Mouse (Mus musculus): ENCODE measurements around the gene F830045P16Rik. TPM values are rescaled to one million over a fixed set of nuclear protein-coding genes. Genes with fewer than 3 reads are reported as not detected.
"Not testable (repeated sequence)": the region's sequence is repeated elsewhere in the genome, so short reads cannot be mapped to it uniquely, and the experiment has no call there.

Gene F830045P16Rik
- polyA plus RNA-seq, 1 experiment from 2014 or later = 0.10 TPM

GRCm38 (mm10) chr2:129470839-129471238, 65.6 kb downstream of the F830045P16Rik start:
- 81% methylated on average over 2 of the region's 2 CpGs for WGBS
- no peaks in the 10 kb centered on the region for H3K9me3 ChIP-seq (ENCODE audit: control insufficient read depth, low read length)
- H3K27me3 ChIP-seq (ENCODE audit: control insufficient read depth, insufficient read depth, low read length) = no peaks in the 10 kb centered on the region
- no peak overlapping the region for H3K4me3 ChIP-seq (ENCODE audit: low read depth, low read length)
- ATAC-seq (ENCODE audit: low FRiP score) (no peak), DNase-seq (ENCODE audit: low spot score, missing footprints) (no peak)
- no peaks in the 10 kb centered on the region for H3K4me1 ChIP-seq (ENCODE audit: control insufficient read depth, insufficient read depth, low read length)
- no peak overlapping the region for H3K4me2 ChIP-seq
- no peaks in the 10 kb centered on the region for H3K36me3 ChIP-seq (ENCODE audit: control insufficient read depth, insufficient read depth, low read length)
- H3K27ac ChIP-seq (ENCODE audit: low read depth, low read length) = no peak overlapping the region
- no peak overlapping the region for H3K9ac ChIP-seq (ENCODE audit: low read length)

GRCm38 (mm10) chr2:129438772-129439171, 97.6 kb downstream of the F830045P16Rik start:
- H3K27ac ChIP-seq (ENCODE audit: low read depth, low read length); H3K9me3 ChIP-seq (ENCODE audit: control insufficient read depth, low read length); H3K36me3 ChIP-seq (ENCODE audit: control insufficient read depth, insufficient read depth, low read length); H3K4me2 ChIP-seq; ATAC-seq (ENCODE audit: low FRiP score); DNase-seq (ENCODE audit: low spot score, missing footprints); H3K9ac ChIP-seq (ENCODE audit: low read length); H3K4me3 ChIP-seq (ENCODE audit: low read depth, low read length); H3K27me3 ChIP-seq (ENCODE audit: control insufficient read depth, insufficient read depth, low read length); H3K4me1 ChIP-seq (ENCODE audit: control insufficient read depth, insufficient read depth, low read length): not testable (repeated sequence)
- 90% methylated on average over 1 of the region's 1 CpGs for whole genome bisulfite sequencing

DNA sequence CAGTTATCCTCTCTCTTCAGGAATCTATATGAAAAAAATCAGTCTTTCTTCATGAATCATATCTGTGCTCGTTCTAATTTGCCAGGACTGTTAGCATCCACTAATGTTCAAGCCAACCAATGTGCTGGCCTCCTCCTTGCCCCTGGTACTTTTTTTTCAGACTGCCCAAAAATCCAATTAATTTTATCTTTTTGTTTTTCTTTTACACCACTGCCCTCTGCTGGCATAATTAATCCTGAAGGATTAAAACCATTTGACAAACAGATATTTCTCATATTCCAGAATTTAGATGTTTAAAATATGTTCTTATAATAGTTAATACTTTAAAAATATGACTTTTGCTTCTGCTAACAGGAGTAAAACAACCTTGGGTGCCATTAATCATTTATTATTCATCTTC, 101.2 kb downstream of the F830045P16Rik start:
- Histone ChIP-seq H3K36me3 (ENCODE audit: control insufficient read depth, insufficient read depth, low read length) (no peaks in the 10 kb centered on the region), H3K4me3 (ENCODE audit: low read depth, low read length) (no peak overlapping the region), H3K27me3 (ENCODE audit: control insufficient read depth, insufficient read depth, low read length) (no peaks in the 10 kb centered on the region), H3K4me1 (ENCODE audit: control insufficient read depth, insufficient read depth, low read length) (no peaks in the 10 kb centered on the region), H3K4me2 (no peak overlapping the region), H3K9ac (ENCODE audit: low read length) (no peak overlapping the region), H3K9me3 (ENCODE audit: control insufficient read depth, low read length) (no peaks in the 10 kb centered on the region), H3K27ac (ENCODE audit: low read depth, low read length) (no peak overlapping the region)
- ATAC-seq (ENCODE audit: low FRiP score) (no peak), DNase-seq (ENCODE audit: low spot score, missing footprints) (no peak)
- 83% methylated on average over 1 of the region's 1 CpGs for WGBS

- DNase-seq (ENCODE audit: low spot score, missing footprints) = no peak
- no peak overlapping the region for H3K4me2 ChIP-seq
- no peak overlapping the region for H3K27ac ChIP-seq (ENCODE audit: low read depth, low read length)
- H3K9me3 ChIP-seq (ENCODE audit: control insufficient read depth, low read length) = no peaks in the 10 kb centered on the region
- H3K4me1 ChIP-seq (ENCODE audit: control insufficient read depth, insufficient read depth, low read length) = no peaks in the 10 kb centered on the region
- no peak overlapping the region for H3K9ac ChIP-seq (ENCODE audit: low read length)
- H3K27me3 ChIP-seq (ENCODE audit: control insufficient read depth, insufficient read depth, low read length) = no peaks in the 10 kb centered on the region
- H3K4me3 ChIP-seq (ENCODE audit: low read depth, low read length) = no peak overlapping the region
- ATAC-seq (ENCODE audit: low FRiP score) = no peak
- WGBS = 65% methylated on average over 3 of the region's 3 CpGs
- H3K36me3 ChIP-seq (ENCODE audit: control insufficient read depth, insufficient read depth, low read length) = no peaks in the 10 kb centered on the region
Observed at GRCm38 (mm10) chr2:129423741-129424140, 112.7 kb downstream of the F830045P16Rik start.

DNA sequence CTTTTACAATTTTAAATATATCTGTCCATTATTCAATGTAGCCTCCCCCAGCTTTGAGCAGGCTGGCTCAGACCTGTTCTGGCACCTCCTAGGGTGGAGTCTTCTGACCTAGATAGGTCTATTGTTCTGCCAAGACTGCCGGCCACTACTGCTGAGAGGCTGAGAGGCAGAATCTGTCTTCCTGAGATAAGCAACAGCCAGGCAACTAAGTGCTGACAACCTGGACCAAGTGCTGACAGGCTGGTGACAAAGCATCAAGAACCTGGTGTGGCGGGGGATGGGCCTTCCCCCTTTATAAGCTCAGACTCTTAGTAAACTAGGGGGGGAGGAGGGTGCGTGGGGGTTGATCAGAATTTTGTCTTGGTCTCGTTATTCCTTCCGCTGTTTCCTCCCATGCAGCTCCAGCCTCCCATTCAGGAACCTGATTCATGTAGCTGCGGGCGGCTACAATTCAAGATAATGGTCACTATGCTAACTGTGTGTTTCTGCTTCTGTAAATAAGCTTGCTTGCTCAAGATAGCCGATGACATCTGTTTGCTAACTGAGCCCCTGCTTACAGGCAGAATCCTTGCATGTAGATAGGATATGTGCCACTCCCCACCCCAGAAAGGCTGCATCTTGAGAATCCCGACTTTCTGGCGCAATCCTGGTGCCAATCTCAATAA, 115.4 kb downstream of the F830045P16Rik start:
- no peaks in the 10 kb centered on the region for H3K27me3 ChIP-seq (ENCODE audit: control insufficient read depth, insufficient read depth, low read length)
- H3K4me1 ChIP-seq (ENCODE audit: control insufficient read depth, insufficient read depth, low read length) = no peaks in the 10 kb centered on the region
- no peak overlapping the region for H3K9ac ChIP-seq (ENCODE audit: low read length)
- WGBS = 93% methylated on average over 10 of the region's 10 CpGs
- H3K27ac ChIP-seq (ENCODE audit: low read depth, low read length) = no peak overlapping the region
- H3K36me3 ChIP-seq (ENCODE audit: control insufficient read depth, insufficient read depth, low read length) = no peaks in the 10 kb centered on the region
- ATAC-seq (ENCODE audit: low FRiP score) (no peak), DNase-seq (ENCODE audit: low spot score, missing footprints) (no peak)
- H3K4me2 ChIP-seq = no peak overlapping the region
- H3K9me3 ChIP-seq (ENCODE audit: control insufficient read depth, low read length) = no peaks in the 10 kb centered on the region
- H3K4me3 ChIP-seq (ENCODE audit: low read depth, low read length) = no peak overlapping the region

- no peak overlapping the region for H3K4me2 ChIP-seq
- H3K9me3 ChIP-seq (ENCODE audit: control insufficient read depth, low read length) = no peaks in the 10 kb centered on the region
- WGBS = 89% methylated on average over 3 of the region's 3 CpGs
- no peak overlapping the region for H3K9ac ChIP-seq (ENCODE audit: low read length)
- H3K4me1 ChIP-seq (ENCODE audit: control insufficient read depth, insufficient read depth, low read length) = no peaks in the 10 kb centered on the region
- DNase-seq (ENCODE audit: low spot score, missing footprints) (no peak), ATAC-seq (ENCODE audit: low FRiP score) (no peak)
- H3K27me3 ChIP-seq (ENCODE audit: control insufficient read depth, insufficient read depth, low read length) = no peaks in the 10 kb centered on the region
- H3K4me3 ChIP-seq (ENCODE audit: low read depth, low read length) = no peak overlapping the region
- H3K27ac ChIP-seq (ENCODE audit: low read depth, low read length) = no peak overlapping the region
- H3K36me3 ChIP-seq (ENCODE audit: control insufficient read depth, insufficient read depth, low read length) = no peaks in the 10 kb centered on the region
Observed at GRCm38 (mm10) chr2:129419361-129419880, 117.0 kb downstream of the F830045P16Rik start.

DNA sequence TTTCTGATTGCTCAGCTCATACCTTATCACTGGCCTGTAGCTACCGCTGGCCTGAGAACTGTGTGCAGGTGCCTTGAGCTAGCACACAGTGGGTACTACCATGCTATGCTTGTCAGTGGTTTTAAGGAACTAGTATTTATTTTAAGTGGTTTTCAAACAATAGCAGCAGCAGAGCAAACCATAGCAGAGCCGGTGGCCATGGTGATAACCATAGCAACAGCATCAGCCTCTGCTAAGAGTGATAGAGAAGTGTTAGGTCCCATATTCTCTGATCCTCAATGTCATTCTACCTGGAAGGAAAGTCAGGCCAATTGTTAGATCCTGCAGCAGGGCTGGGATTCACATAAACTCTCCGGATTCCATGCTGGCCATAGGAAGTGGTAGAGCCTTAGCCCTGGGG, 121.8 kb downstream of the F830045P16Rik start:
- H3K9me3 ChIP-seq (ENCODE audit: control insufficient read depth, low read length) = no peaks in the 10 kb centered on the region
- H3K4me2 ChIP-seq = no peak overlapping the region
- H3K4me3 ChIP-seq (ENCODE audit: low read depth, low read length) = no peak overlapping the region
- no peak overlapping the region for H3K27ac ChIP-seq (ENCODE audit: low read depth, low read length)
- ATAC-seq (ENCODE audit: low FRiP score) (no peak), DNase-seq (ENCODE audit: low spot score, missing footprints) (no peak)
- H3K36me3 ChIP-seq (ENCODE audit: control insufficient read depth, insufficient read depth, low read length) = no peaks in the 10 kb centered on the region
- H3K27me3 ChIP-seq (ENCODE audit: control insufficient read depth, insufficient read depth, low read length) = no peaks in the 10 kb centered on the region
- WGBS = 84% methylated on average over 3 of the region's 3 CpGs
- H3K4me1 ChIP-seq (ENCODE audit: control insufficient read depth, insufficient read depth, low read length) = no peaks in the 10 kb centered on the region
- no peak overlapping the region for H3K9ac ChIP-seq (ENCODE audit: low read length)

- no peak for ATAC-seq (ENCODE audit: low FRiP score)
- Histone ChIP-seq H3K4me1 (ENCODE audit: control insufficient read depth, insufficient read depth, low read length) (no peaks in the 10 kb centered on the region), H3K36me3 (ENCODE audit: control insufficient read depth, insufficient read depth, low read length) (no peaks in the 10 kb centered on the region), H3K27ac (ENCODE audit: low read depth, low read length) (no peak overlapping the region), H3K4me3 (ENCODE audit: low read depth, low read length) (no peak overlapping the region), H3K27me3 (ENCODE audit: control insufficient read depth, insufficient read depth, low read length) (no peaks in the 10 kb centered on the region), H3K9me3 (ENCODE audit: control insufficient read depth, low read length) (no peaks in the 10 kb centered on the region), H3K9ac (ENCODE audit: low read length) (no peak overlapping the region), H3K4me2 (no peak overlapping the region)
- no peak for DNase-seq (ENCODE audit: low spot score, missing footprints)
- 80% methylated on average over 6 of the region's 6 CpGs for WGBS
Observed at GRCm38 (mm10) chr2:129413488-129413887, 122.9 kb downstream of the F830045P16Rik start.

- Histone ChIP-seq H3K4me3 (ENCODE audit: low read depth, low read length) (no peak overlapping the region), H3K9me3 (ENCODE audit: control insufficient read depth, low read length) (no peaks in the 10 kb centered on the region), H3K4me2 (no peak overlapping the region), H3K27ac (ENCODE audit: low read depth, low read length) (no peak overlapping the region), H3K36me3 (ENCODE audit: control insufficient read depth, insufficient read depth, low read length) (no peaks in the 10 kb centered on the region), H3K9ac (ENCODE audit: low read length) (no peak overlapping the region), H3K4me1 (ENCODE audit: control insufficient read depth, insufficient read depth, low read length) (no peaks in the 10 kb centered on the region), H3K27me3 (ENCODE audit: control insufficient read depth, insufficient read depth, low read length) (no peaks in the 10 kb centered on the region)
- ATAC-seq (ENCODE audit: low FRiP score) (no peak), DNase-seq (ENCODE audit: low spot score, missing footprints) (no peak)
- 82% methylated on average over 3 of the region's 3 CpGs for whole genome bisulfite sequencing
Observed at GRCm38 (mm10) chr2:129411651-129412050, 124.8 kb downstream of the F830045P16Rik start.
